Mouse (Mus musculus) olfactory bulb, adult 2 months (tissue): ENCODE data around the gene Gmds.

Source experiments
- CTCF ChIP-seq: fragments of 200-500 bp; IDR thresholded peaks from 2 replicates; pipeline ENCODE4 v1.5.1; 2012; ENCODE audit warnings: low read depth, mild to moderate bottlenecking, low read length, moderate library complexity; ENCODE audit not compliant: insufficient read depth
- POLR2A ChIP-seq: fragments of 200-500 bp; IDR thresholded peaks from 2 replicates; pipeline ENCODE4 v1.6.1; 2012; ENCODE audit warnings: mild to moderate bottlenecking, low read depth, low read length, moderate library complexity; ENCODE audit not compliant: insufficient read depth

DNA sequence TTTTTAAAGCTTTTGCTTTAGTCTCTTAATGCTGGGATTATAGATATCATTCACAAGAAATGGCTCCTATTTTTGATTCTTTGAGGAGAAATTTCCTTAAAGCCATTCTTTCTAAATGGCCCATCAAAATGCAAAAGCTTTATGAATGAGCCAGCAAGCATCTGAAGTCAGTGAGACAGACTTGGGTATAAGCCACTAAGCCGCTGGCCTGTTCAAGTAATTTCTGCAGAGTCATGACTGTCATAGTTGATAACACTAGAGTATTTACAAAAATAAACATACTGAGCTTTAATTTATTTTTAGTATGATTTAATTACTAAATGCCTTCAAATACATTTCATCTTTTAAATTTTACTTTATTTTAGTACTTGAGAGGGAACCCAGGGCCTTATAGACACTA lies 297.7 kb downstream of the Gmds start:
- no peak for TF ChIP-seq POLR2A
- no peak for TF ChIP-seq CTCF
